Mouse (Mus musculus) C2C12 (cell line): Measurements from ENCODE around the gene Strn4.

Source experiments
- CEBPB ChIP-seq: IDR thresholded peaks from one replicate; pipeline ENCODE4 v1.6.1; 2011; ENCODE audit warnings: low read depth, mild to moderate bottlenecking, control low read depth, moderate library complexity
- CTCF ChIP-seq: IDR thresholded peaks from one replicate; pipeline ENCODE4 v1.5.1; 2011; ENCODE audit not compliant: control insufficient read depth, insufficient read depth, insufficient read length
- FOSL1 ChIP-seq: IDR thresholded peaks from one replicate; pipeline ENCODE4 v1.8.0; 2011; ENCODE audit warnings: mild to moderate bottlenecking, low read length; ENCODE audit not compliant: poor library complexity, insufficient read depth, severe bottlenecking
- MAX ChIP-seq: IDR thresholded peaks from one replicate; pipeline ENCODE4 v1.6.1; 2011; ENCODE audit warnings: mild to moderate bottlenecking, control low read depth
- MYOD1 ChIP-seq: IDR thresholded peaks from one replicate; pipeline ENCODE4 v1.6.1; 2011; ENCODE audit warnings: low read depth; ENCODE audit not compliant: control insufficient read depth, insufficient read length
- MYOG ChIP-seq: IDR thresholded peaks from one replicate; pipeline ENCODE4 v1.6.1; 2011; ENCODE audit not compliant: control insufficient read depth, insufficient read length; ENCODE audit errors: extremely low read depth
- USF1 ChIP-seq: IDR thresholded peaks from one replicate; pipeline ENCODE4 v1.6.1; 2011; ENCODE audit warnings: low read depth, mild to moderate bottlenecking, control low read depth, moderate library complexity

- TF ChIP-seq CTCF, result no peak
- TF ChIP-seq USF1, result no peak
- no peak for TF ChIP-seq MAX
- TF ChIP-seq MYOD1, result no peak
- no peak for TF ChIP-seq FOSL1
- no peak for TF ChIP-seq MYOG
- TF ChIP-seq CEBPB, result no peak
Measured at GRCm38 (mm10) chr7:16810920-16811648, 4.6 kb upstream of the Strn4 start.
